Mouse (Mus musculus) erythroblast, embryonic 14.5 days (primary cell): ENCODE results near the gene Dnah6.

ENCODE experiments used
- GATA1 ChIP-seq: IDR thresholded peaks from 2 replicates; pipeline ENCODE4 v1.6.1; 2012; ENCODE audit warnings: low read length, inconsistent platforms, mixed read lengths
- TAL1 ChIP-seq: IDR thresholded peaks from 3 replicates; pipeline ENCODE4 v1.6.1; 2012; ENCODE audit warnings: low read length, inconsistent platforms, mixed read lengths

DNA sequence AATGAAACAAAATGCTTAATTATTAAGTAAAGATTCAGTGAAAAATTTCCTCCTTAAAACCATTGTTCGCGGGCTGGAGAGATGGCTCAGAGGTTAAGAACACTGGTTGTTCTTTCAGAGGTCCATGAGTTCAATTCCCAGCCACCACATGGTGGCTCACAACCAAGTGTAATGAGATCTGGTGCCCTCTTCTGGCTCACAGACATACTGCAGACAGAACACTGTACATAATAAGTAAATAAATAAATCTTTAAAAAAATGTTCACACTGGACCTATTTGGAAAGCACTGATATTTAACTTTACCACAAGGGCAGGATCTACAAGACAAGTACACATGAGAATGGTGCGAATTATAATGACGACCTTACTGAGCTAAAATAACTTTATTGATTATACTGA, 26.0 kb upstream of the Dnah6 start:
- TF ChIP-seq GATA1 (no peak), TAL1 (no peak)
